Mouse (Mus musculus): ENCODE data around the gene Cpt1c.
"Not testable (repeated sequence)": the region's sequence is repeated elsewhere in the genome, so short reads cannot be mapped to it uniquely, and the experiment has no call there.

Cpt1c gene

GRCm38 (mm10) chr7:44974383-44975116, at the start of gene Cpt1c:
TSS of gene Cpt1c (minus strand) at chr7:44974851.
- peak; percentile 79 for DNase-seq (ENCODE audit: low spot score)

GRCm38 (mm10) chr7:45023711-45024110, 49.1 kb upstream of the Cpt1c start:
- DNase-seq (ENCODE audit: low spot score): not testable (repeated sequence)

- DNase-seq (ENCODE audit: low spot score): no peak
Observed at GRCm38 (mm10) chr7:45020225-45020624, 45.6 kb upstream of the Cpt1c start.

GRCm38 (mm10) chr7:45019031-45019571, 44.5 kb upstream of the Cpt1c start:
- DNase-seq (ENCODE audit: low spot score): no peak

GRCm38 (mm10) chr7:45017242-45018061, 42.8 kb upstream of the Cpt1c start, which contains the start of gene Rras:
TSS of gene Rras (plus strand) at chr7:45017961.
- peak; percentile 98 for DNase-seq (ENCODE audit: low spot score)

- peak; percentile 39 for DNase-seq (ENCODE audit: low spot score)
Observed at GRCm38 (mm10) chr7:45016761-45017160, 42.1 kb upstream of the Cpt1c start.

GRCm38 (mm10) chr7:45015957-45016612, 41.4 kb upstream of the Cpt1c start, which contains the start of gene Scaf1:
TSS of gene Scaf1 (minus strand) at chr7:45016363.
- peak; percentile 97 for DNase-seq (ENCODE audit: low spot score)

GRCm38 (mm10) chr7:45015344-45015956, 40.8 kb upstream of the Cpt1c start:
- peak; percentile 65 for DNase-seq (ENCODE audit: low spot score)

GRCm38 (mm10) chr7:45014096-45014451, 39.4 kb upstream of the Cpt1c start:
- no peak for DNase-seq (ENCODE audit: low spot score)

- no peak for DNase-seq (ENCODE audit: low spot score)
Observed at GRCm38 (mm10) chr7:45013366-45014095, 38.9 kb upstream of the Cpt1c start.

- DNase-seq (ENCODE audit: low spot score): no peak
Observed at GRCm38 (mm10) chr7:45012824-45013223, 38.2 kb upstream of the Cpt1c start.

GRCm38 (mm10) chr7:45012011-45012410, 37.4 kb upstream of the Cpt1c start:
- DNase-seq (ENCODE audit: low spot score): no peak

GRCm38 (mm10) chr7:45008411-45008810, 33.8 kb upstream of the Cpt1c start:
- DNase-seq (ENCODE audit: low spot score): no peak

- DNase-seq (ENCODE audit: low spot score): no peak
Observed at GRCm38 (mm10) chr7:45007846-45008245, 33.2 kb upstream of the Cpt1c start.

GRCm38 (mm10) chr7:45007141-45007540, 32.5 kb upstream of the Cpt1c start:
- DNase-seq (ENCODE audit: low spot score): no peak

GRCm38 (mm10) chr7:45006503-45006902, 31.9 kb upstream of the Cpt1c start:
- DNase-seq (ENCODE audit: low spot score): no peak

GRCm38 (mm10) chr7:45005321-45005992, 30.8 kb upstream of the Cpt1c start:
- no peak for DNase-seq (ENCODE audit: low spot score)

GRCm38 (mm10) chr7:45004546-45004945, 29.9 kb upstream of the Cpt1c start:
- DNase-seq (ENCODE audit: low spot score): no peak

- DNase-seq (ENCODE audit: low spot score): no peak
Observed at GRCm38 (mm10) chr7:45002440-45002839, 27.8 kb upstream of the Cpt1c start.

GRCm38 (mm10) chr7:45000539-45001114, 26.0 kb upstream of the Cpt1c start:
- no peak for DNase-seq (ENCODE audit: low spot score)

All from c-Kit-positive CD71-positive TER-119-positive erythroid progenitor cells, embryonic 14.5 days (primary cell).